Mouse (Mus musculus) heart, postnatal 14 days (tissue): ENCODE results near the gene Trpm3. TPM values are rescaled to one million over a fixed set of nuclear protein-coding genes. Genes with fewer than 3 reads are reported as not detected.
A peak's percentile ranks its signal among the peaks of the same experiment; 100 is the strongest.
"Not testable (repeated sequence)": the region's sequence is repeated elsewhere in the genome, so short reads cannot be mapped to it uniquely, and the experiment has no call there.

Experiments
- DNase-seq, 2 experiments: peaks; one replicate each; pipeline ENCODE4 v3.0.0; 2021 to 2022
- intact Hi-C: fragments of 180-260 bp; cut with DNase I; formaldehyde crosslinking; loops from one replicate; pipeline ENCODE4 v1.15.1; 2025
- total RNA-seq, 2 experiments: library from RNA; stranded (reverse); gene quantifications; 2 replicates each; pipeline ENCODE4 v1.2.3; 2021

Gene Trpm3
- total RNA-seq, 2 experiments from 2014 or later: 2.3 TPM

DNA sequence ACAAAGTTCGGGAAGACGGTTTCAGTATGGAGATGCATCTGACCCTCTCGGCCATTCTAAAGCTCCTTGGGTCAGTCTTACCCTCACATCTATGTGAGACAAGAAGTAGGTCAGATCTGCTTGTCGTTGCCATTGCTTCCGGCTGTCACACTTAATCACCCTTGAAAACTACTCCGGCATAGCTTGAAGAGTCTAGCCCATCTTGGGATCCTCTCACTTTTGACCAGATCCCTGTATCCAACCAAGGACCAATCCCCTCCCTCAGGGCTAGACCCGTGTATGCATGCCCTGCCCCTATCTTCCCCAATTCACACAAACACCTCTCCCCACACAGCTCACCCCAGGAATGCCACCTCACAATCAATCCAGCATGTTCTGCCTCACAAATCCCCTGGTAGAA is 867.0 kb downstream of the Trpm3 start:
- no peak for DNase-seq
- intact Hi-C loops: loop anchor here (2.0 to 5.0 kb wide), 4 partner anchors 64 to 221 kb away; no protein-coding TSS in a partner anchor

DNA sequence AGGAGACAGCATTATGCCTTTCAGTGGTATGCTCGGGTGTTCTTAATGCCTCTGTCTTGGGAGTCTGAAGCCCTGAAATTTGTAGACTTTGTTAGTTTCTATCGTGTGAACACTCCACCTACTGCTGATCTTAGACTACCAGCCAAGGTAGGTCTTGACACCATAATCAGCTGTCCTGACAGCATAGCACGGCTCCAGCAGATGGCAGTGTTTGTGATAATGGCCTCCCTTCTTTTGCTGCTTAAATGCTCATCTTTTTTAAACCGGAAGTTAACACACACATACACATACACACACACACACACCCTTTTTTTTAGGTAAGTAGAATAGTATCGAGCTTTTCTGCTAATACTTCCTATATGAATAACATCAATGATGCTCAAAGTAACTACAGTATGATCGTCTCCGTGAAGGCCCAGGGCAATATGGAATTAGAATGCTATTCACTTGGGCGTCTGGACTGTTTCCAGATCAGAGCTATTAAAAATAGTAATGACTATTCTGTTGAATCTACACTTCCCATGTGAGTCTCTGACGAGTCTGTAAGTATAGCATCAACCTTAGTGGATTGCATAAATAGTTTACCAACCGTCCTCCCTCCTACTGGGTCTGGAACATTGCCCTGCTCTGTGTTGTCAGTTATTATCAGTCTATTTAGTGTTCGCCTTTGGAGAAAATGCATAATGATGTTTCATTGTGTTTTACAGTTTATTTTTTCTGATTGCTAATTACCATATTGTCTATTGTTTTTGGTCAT is 867.8 kb downstream of the Trpm3 start:
- peak; percentile 63 to 68 for DNase-seq
- intact Hi-C loops: loop anchor here (2.0 to 5.0 kb wide), 4 partner anchors 64 to 221 kb away; no protein-coding TSS in a partner anchor

DNA sequence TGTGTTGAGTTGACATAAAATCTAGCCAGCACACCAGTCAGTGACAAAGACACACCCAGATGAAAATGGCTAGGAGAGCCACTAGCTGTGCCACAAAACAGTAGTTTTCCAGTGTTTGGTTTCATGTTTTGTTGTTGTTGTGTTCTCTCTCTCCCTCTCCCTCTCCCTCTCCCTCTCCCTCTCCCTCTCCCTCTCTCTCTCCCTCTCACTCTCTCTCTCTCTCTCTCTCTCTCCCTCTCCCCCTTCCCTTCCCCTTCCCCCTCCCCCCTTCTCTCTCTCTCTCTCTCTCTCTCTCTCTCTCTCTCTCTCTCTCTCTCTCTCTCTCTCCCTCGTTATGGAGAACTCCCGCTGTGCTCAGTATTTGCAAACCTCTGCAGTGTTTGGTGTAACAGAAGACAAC is 874.8 kb downstream of the Trpm3 start:
- no peak for DNase-seq
- intact Hi-C loops: no loop called here

DNA sequence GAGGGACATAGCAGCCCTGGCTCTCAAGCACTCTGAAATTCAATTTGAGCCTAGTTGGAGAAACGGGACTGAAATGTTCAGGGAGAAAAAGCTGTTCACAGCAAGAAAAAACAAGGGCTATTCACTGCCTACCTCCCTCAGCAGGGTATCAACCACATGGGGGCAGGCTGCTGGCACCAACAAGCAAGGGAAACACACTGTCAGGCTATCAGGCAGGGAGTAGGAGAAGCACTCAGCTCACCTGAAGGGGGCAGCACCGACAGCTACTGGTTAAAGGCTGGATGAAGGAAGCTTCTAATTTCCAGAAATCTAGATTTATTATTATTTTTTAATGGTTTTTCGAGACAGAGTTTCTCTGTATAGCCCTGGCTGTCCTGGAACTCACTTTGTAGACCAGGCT is 876.7 kb downstream of the Trpm3 start:
- DNase-seq: peak; percentile 61 to 67
- intact Hi-C loops: no loop called here

DNA sequence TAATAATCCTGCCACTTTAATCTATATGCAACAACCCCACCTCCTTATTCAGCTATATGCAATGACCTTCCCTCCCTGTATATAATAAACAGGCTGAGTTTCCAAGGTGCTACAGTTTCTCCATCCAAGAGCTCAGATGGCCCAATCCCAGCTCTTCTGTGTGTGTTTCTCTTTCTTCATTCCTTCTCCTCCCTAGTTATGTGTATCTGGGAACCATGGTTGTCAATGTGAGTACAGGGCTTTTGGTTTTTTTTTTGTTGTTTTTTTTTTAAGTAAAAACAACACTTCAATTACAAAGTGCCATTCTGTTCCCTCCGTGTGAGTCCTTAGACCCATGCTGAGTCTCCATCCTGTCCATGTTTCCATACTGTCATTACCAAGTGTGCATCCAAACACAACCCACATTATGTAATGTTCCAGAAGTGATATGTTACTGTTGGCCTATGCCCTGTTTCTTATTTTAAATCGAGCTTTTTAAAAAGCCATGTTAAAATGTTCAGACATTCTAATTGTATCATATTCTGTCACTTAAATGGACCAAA is 879.4 kb downstream of the Trpm3 start:
- no peak for DNase-seq
- intact Hi-C loops: no loop called here

DNA sequence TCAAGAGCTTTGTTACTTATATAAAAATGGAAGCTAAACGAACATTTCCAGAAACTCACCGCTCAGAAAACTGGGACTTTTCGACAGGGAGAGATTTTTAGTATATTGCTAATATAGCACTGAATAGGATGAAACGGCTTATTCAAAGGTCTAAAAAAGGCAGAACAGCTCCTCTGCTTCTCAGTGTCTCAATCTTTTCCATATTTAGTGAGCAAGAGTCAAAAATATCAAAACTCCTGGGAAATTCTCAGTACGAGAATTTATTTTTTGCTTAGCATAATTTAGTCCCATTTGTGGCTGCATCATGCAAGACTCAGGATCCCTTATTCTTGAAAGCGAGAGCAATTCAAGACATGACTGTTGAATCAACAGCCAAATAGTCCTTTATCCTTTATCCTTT is 884.1 kb downstream of the Trpm3 start:
- intact Hi-C loops: no loop called here
- DNase-seq: no peak

DNA sequence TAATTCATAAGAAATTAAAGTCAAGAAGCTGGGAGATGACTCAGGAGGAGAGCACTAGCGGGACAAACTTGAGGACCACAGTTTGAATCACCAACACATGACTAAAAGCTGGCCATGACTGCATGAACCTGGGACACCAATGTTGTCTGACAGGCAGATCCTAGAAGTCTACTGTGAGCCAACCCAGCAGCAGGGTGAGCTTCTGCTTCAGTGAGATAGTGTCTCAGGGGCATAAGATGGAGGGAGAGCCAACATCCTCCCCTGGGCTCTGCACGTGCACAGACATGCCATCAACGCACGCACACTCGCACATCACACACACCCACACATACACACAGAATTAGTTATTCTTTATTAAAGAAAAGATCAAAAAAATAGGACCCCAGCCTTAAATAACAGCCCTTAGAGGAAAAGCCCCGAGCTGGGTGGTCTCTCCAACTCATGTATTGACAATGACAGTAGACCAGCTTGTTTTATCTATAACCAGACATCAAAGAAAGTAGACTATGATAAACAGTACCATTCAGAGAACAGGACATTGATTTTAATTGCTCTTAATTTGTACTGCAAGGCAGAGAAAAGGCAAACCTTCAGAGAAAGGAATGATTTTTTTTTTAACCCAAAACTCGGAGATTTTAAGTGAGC is 884.6 kb downstream of the Trpm3 start:
- no peak for DNase-seq
- intact Hi-C loops: no loop called here

DNA sequence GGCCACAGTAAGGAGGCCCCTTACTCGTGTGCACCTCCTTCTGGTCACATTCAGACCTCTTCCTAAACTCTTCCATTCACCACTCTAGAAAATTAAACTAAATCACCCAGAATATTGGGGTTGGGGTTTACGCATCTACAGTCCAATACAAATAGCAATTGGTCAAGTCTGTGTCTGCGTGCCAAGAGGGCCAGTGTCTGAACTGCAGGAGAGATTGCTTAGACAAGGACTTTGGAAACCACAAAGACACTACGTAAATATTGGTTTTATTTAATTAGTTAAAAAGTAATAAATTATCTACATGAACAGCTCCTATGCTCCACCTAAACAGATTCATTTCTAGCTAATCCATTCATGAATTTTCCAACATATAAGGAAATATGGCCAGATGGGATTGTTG is 886.0 kb downstream of the Trpm3 start:
- intact Hi-C loops: loop anchor here (2.0 kb wide), 1 partner anchor 110 kb away; no protein-coding TSS in a partner anchor
- no peak for DNase-seq

DNA sequence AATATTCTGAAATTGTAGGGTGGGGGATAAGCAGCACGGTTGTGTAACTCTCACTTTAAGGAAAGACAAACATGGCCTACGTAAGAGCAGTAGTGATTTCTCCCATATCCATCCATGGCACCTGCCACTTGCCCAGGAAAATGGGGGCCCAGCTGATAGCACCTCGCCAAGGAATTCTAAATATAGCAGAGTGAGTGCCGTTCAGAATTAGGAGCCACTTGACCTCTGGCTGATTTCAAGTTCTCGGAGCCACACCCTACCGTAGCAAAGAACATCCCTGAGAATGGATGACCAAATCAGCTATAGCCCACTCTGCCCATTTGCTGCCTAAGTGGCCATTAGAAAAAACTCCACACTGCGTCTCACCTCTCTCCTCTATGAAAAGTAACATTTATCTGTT is 887.6 kb downstream of the Trpm3 start:
- DNase-seq: peak in 1 of 2 experiments; percentile 45
- intact Hi-C loops: no loop called here

DNA sequence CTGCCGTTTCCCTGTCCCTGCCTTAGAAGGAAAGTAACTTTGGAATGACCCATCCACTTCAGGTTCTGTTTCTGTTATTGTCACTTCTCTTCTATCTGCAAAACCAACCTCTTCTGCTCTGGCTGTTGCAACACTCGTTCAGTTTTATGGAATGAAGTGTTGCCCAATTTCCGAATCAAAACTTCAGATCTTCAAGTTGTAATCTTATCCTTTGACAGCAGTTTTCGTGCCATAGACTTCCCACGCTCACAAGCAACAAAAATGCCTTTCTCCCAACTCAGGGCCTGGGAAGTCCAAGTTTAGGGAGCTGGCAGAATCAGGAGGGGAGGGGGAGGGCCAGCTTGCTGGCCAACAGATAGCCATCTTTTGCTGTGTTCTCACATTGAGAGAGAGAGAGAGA is 889.4 kb downstream of the Trpm3 start:
- intact Hi-C loops: no loop called here
- DNase-seq: no peak

DNA sequence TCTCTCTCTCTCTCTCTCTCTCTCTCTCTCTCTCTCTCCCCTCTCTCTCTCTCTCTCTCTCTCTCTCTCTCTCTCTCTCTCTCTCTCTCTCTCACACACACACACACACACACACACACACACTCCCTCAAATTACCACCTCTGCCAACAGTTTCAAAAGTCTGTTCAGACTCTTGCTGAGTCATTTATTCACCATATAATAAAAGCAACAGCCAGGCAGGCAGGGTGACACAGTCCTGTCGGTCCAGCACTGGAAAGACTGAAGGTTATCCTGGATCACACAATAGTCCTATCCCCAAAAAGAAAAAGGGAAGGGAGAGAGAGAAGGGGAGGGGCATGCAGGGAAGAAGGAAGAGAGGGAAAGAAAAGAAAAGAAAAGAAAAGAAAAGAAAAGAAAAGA is 894.5 kb downstream of the Trpm3 start:
- DNase-seq, intact Hi-C loops: not testable (repeated sequence)

DNA sequence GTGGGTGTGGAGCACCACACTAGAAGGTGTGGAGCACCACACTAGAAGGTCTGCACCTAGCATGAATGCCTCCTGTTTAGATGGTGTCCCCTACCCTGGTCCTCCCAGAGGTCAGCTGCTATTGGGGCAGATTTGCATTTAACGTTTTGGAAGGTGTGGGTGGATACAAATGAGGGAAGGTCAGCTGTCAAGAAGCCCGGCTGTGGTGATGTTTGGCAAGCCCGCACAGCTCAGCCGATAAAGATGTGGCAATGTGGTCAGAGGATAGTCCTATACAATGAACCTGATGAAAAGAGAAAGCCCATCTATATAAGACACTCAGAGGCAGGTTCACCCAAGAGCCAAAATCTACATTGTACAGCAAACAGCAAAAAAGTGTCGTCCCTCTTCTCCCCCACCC is 895.3 kb downstream of the Trpm3 start:
- DNase-seq: no peak
- intact Hi-C loops: no loop called here

DNA sequence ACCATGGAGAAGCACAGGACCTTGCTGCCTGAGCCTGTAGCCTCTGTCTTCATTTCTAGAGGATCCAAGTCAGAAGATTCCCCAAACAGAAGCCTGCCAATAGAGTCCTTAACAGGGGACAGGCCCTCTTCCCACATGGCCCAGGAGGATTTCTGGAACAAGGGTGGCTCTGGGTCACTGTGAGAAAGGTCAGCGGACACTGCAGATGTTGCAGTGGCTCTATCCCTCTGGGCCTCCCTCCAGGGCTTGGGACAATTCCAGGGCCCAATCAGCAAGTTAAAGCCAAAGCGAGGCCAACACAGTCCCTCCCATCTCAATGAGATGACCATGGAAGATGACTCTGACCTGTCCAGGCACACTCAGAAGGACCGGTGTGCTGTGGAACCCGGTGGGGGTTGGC is 896.1 kb downstream of the Trpm3 start:
- DNase-seq: peak; percentile 90 to 94
- intact Hi-C loops: no loop called here

DNA sequence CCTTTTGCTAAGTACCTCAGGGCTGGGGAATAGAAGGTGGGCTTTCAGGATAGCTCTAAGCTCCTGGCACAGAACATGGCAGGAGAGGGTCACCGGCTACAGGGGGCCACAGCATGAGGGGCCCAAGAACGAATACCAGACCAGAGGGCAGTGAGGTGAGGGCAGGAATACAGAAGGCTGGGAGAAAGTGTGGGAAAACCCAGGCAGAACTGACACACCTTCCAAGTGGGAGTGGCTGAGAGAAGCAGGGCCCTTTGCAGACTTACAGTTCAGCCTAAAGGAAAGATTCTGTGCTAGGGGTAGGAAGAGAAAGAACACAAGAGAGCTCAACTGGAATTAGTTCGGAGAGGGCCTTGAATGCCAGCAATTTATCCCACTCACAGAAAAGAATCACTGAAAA is 896.9 kb downstream of the Trpm3 start:
- no peak for DNase-seq
- intact Hi-C loops: no loop called here

DNA sequence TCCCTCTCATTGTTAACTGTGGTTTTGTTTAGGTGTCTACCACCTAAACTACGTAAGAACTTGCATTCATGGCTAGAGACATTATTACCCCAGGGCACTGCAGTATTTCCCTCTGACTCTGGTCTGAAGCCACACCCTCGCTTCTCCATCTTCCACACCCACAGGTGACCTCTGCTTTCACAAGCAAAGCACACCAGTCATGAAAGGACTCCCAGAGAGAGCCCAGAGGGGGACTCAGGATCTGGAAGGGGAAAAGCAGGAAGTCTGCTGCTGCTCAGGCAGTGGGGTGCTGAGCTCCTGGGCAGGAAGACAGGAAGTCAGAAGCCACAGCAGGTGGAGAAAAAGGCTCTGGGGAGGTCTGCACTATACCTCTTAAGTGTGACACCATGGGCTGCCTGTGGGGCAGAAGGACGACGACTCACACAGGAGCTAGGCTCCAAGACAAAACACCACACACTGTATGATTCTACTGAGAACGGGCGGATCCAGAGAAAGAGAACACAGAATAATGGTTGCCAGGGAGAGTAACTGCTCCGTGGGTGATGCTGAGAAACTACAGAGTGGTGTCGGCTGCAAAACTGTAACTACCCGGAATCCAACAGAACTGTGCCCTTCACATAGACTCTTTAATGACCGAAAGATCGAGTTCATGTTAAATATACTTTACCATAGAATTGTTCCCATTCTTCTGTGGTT is 898.1 kb downstream of the Trpm3 start:
- no peak for DNase-seq
- intact Hi-C loops: no loop called here

DNA sequence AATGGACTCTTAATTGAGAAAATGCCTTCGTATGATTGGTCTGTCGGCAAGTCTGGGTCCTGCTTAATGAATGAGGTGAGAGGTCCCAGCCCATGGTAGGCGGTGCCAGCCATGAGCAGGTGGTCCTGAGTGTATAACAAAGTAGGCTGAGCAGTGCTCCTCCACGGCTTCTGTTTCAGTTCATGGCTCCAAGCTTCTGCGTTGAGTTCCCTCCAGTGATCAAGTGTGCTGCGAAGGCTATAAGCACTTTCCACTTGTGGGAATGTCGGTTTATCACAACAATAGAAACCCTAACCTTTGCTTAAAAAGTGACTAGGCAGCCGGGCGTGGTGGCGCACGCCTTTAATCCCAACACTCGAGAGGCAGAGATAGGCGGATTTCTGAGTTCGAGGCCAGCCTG is 898.7 kb downstream of the Trpm3 start:
- intact Hi-C loops: no loop called here
- DNase-seq: no peak

DNA sequence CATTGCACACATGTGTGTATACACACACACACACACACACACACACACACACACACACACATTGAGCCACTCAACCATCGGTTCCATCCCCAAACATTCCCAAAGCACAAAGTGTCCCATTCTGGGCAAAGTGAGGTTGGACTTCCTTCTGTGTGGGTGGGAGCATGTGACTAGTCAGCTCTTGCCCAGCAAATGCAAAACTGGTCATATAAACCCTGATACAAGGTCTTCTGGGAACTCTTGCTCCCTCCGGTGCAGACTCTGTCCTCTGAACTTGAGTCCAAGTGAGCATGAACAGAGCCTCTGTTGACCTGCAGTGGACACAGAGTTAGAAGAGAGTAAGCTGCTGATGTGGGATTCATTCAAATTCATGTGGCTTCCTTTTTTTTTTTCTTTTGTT is 899.5 kb downstream of the Trpm3 start:
- DNase-seq: no peak
- intact Hi-C loops: no loop called here

DNA sequence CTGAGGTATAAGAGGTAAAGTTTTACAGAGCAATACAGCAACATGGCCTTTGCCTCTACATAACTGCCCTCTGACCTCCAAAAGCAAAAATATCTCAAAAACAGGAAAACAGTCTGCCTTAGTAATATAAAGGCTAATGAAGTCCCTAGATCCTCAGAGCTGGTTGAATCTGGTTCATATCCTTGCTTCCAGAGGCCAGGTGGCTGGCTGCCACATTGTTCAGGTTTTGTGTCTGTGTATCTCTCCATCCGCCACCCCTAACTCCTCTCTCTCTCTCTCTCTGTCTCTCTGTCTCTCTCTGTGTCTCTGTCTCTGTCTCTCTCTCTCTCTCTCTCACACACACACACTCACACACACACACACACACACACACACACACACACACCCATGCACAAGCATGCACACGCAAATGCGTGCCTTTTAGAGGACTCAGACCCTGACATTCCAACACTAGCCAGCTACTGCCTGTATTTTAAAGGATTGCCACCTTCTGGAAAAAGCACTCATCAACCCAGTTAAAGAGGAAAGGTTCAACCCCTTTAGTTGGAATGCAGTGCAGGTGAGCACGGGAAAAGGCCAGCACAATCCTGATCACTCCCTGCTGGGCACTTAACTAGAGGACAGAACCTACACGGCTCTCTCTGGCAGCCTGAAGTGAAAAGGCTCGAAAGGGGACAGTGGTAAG is 902.8 kb downstream of the Trpm3 start:
- no peak for DNase-seq
- intact Hi-C loops: no loop called here

DNA sequence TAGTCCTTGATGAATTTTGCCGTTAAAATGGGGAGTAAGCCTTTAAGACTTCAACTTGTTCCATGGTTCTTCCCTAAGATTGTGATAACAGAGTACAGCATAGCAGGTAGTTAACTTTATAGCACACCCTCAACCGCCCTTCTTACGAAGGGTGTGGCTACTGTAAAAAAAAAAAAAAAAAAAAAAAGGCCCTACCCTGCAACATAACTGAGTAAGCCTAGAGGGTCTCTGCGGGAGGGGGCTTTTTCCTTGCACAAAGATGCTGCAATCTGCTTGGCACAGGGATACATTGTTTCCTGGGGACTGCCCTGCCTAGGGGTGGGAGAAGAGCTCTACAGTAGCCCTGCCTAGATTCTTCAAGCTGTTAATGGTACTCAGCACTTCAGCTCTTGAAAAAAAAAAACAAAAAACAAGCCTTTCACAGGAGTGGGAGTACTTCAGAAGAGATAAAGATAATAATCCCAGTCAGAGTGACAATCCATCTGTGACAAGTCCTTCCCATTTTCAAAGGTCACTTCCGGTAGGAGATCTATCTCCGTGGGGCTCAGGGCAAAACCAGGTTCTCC is 903.4 kb downstream of the Trpm3 start:
- intact Hi-C loops: no loop called here
- DNase-seq: no peak

DNA sequence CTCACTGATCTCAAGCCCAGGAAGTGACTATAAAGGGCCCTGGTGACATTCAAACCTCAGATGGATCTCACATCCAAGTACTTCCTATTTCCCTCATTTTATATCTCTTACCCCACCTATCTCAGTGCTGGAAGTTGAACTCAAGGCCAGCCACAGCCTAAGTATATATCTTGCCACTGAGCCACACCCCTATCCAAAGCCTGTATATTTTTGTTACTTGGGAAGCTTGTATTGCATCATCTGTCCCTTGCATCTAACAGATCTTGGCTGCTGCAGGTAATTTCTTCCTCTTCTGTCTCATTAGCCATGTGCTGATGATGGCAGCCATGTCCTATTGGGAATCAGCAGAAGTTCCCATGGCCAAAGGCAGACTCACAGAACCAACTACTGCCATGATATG is 904.9 kb downstream of the Trpm3 start:
- intact Hi-C loops: no loop called here
- no peak for DNase-seq
